20 mouse cellular contexts compared by ENCODE assay signal in genomic region chr12:25335069-25335468, GRCm38 (mm10).
A peak's percentile ranks its signal among the peaks of the same experiment; 100 is the strongest.
DNase-seq lines count a peak whose midpoint lies in the region; ATAC-seq and TF ChIP-seq lines count a peak whose summit lies in the region.
"Had no signal": no experiment of that assay in that cellular context is flagged by ENCODE, and none has a peak within 500 bp of the region (broad histone marks: within the 10 kb centered on the region; RNA-seq: fewer than 3 reads in every experiment).

No protein-coding gene starts in this region.

- no peak overlapping the region for H3K4me2 ChIP-seq in lung, postnatal 0 days (replicated peaks; ENCODE audit: low read depth, low read length)
- H3K4me2 ChIP-seq: forebrain, embryonic 13.5 days; lung, embryonic 14.5 days had no signal

- no peaks in the 10 kb centered on the region for H3K36me3 ChIP-seq in lung, postnatal 0 days (ENCODE audit: insufficient read depth, low read length)
- H3K36me3 ChIP-seq: hindbrain, embryonic 10.5 days had no signal

- 71% methylated on average over 5 of the region's 5 CpGs for WGBS in lung, postnatal 0 days

- no peaks in the 10 kb centered on the region for H3K9me3 ChIP-seq in lung, postnatal 0 days (ENCODE audit: low read length)
- H3K9me3 ChIP-seq: forebrain, embryonic 13.5 days; hindbrain, embryonic 10.5 days had no signal

- ATAC-seq in lung, postnatal 0 days = no peak
- peak; percentile 28; the same call in 1 of the 2 replicates for ATAC-seq in neutrophil, adult 5-6 weeks (ENCODE audit: extremely low read depth, insufficient number of reproducible peaks, low FRiP score, poor library complexity, severe bottlenecking)
- ATAC-seq in cerebellum, adult (ENCODE audit: insufficient number of reproducible peaks, low FRiP score, low TSS enrichment) = no peak
- ATAC-seq: forebrain, embryonic 13.5 days; hindbrain, postnatal 0 days had no signal

- H3K4me1 ChIP-seq in lung, postnatal 0 days (ENCODE audit: insufficient read depth, low read depth, low read length) = no peaks in the 10 kb centered on the region

- DNase-seq in lung, postnatal 0 days (ENCODE audit: low spot score) = peak; percentile 27
- no peak for DNase-seq in lung, postnatal 14 days
- peak; percentile 12 for DNase-seq in T-cell, adult 2 months (ENCODE audit: low spot score)
- peak; percentile 34 for DNase-seq in lung, postnatal 36 days
- no peak for DNase-seq in right cerebral cortex, postnatal 14 days
- DNase-seq: adrenal gland, postnatal 36 days; cerebellum, adult 2 months; gastrocnemius, postnatal 25 days; kidney, adult 11 months; kidney, postnatal 10 days; left cerebral cortex, postnatal 4 days; liver; lung, embryonic 14.5 days; thymus, adult 18-20 months had no signal

- no peak overlapping the region for H3K27ac ChIP-seq in lung, postnatal 0 days (ENCODE audit: low read length)
- H3K27ac ChIP-seq: forebrain, embryonic 13.5 days; hindbrain, embryonic 10.5 days; hindbrain, postnatal 0 days had no signal

- no peak overlapping the region for H3K4me3 ChIP-seq in lung, postnatal 0 days (ENCODE audit: low read depth, low read length)
- H3K4me3 ChIP-seq: erythroblast, embryonic 14.5 days; forebrain, embryonic 13.5 days; hindbrain, embryonic 10.5 days had no signal

- no peaks in the 10 kb centered on the region for H3K27me3 ChIP-seq in lung, postnatal 0 days (replicated peaks; ENCODE audit: insufficient read depth, low read length)
- H3K27me3 ChIP-seq: forebrain, embryonic 13.5 days had no signal

- no peak overlapping the region for H3K9ac ChIP-seq in lung, postnatal 0 days (replicated peaks; ENCODE audit: low read depth)
- H3K9ac ChIP-seq: forebrain, embryonic 13.5 days; lung, embryonic 14.5 days had no signal

- no peak for TF ChIP-seq CTCF in lung, postnatal 0 days (IDR thresholded peaks at IDR 0.05)

- TF ChIP-seq EP300 in lung, postnatal 0 days (IDR thresholded peaks at IDR 0.05) = no peak

Comparison
In these comparisons a context has a peak if more than half of its experiments do, and no peak if none do; other contexts are left out.
1. DNase-seq: peak in lung, postnatal 0 days (single experiment), T-cell, adult 2 months (single experiment) and lung, postnatal 36 days (single experiment); none in lung, postnatal 14 days (single experiment) and right cerebral cortex, postnatal 14 days (single experiment).